Mouse (Mus musculus) spleen, adult 2 months (tissue): ENCODE data around the gene Tnip1. TPM values are rescaled to one million over a fixed set of nuclear protein-coding genes. Genes with fewer than 3 reads are reported as not detected.

Source experiments
- DNase-seq, 2 experiments: peaks; one replicate each; pipeline versions ENCODE4 v3.0.0 to v3.0.0-alpha.2; 2012 to 2021; ENCODE audit warnings: low spot score in 2 of 2, low read depth in 1 of 2
- H3K27ac ChIP-seq: fragments of 200-500 bp; 2 replicates; pipeline ENCODE4 v1.5.1; 2012; ENCODE audit warnings: low read length, inconsistent platforms; ENCODE audit not compliant: insufficient read depth
- H3K27me3 ChIP-seq: fragments of 200-500 bp; 2 replicates; pipeline ENCODE4 v1.6.1; 2012; ENCODE audit warnings: mild to moderate bottlenecking, moderate library complexity, low read length, inconsistent platforms; ENCODE audit not compliant: control insufficient read depth, insufficient read depth
- H3K36me3 ChIP-seq: fragments of 200-500 bp; 2 replicates; pipeline ENCODE4 v1.6.1; 2012; ENCODE audit warnings: mild to moderate bottlenecking, low read length, inconsistent platforms; ENCODE audit not compliant: control insufficient read depth, insufficient read depth
- H3K4me1 ChIP-seq: fragments of 200-500 bp; 2 replicates; pipeline ENCODE4 v1.6.1; 2011; ENCODE audit warnings: inconsistent platforms; ENCODE audit not compliant: control insufficient read depth, insufficient read depth, insufficient read length
- H3K4me3 ChIP-seq: fragments of 200-500 bp; 2 replicates; pipeline ENCODE4 v1.5.1; 2011; ENCODE audit warnings: mild to moderate bottlenecking, inconsistent platforms; ENCODE audit not compliant: insufficient read depth, insufficient read length; ENCODE audit errors: extremely low read depth
- CTCF ChIP-seq: fragments of 200-500 bp; IDR thresholded peaks from 2 replicates; pipeline ENCODE4 v1.5.1; 2011; ENCODE audit warnings: mild to moderate bottlenecking, inconsistent platforms; ENCODE audit not compliant: insufficient read depth, insufficient read length, insufficient replicate concordance; ENCODE audit errors: extremely low read depth
- POLR2A ChIP-seq: fragments of 200-500 bp; IDR thresholded peaks from 2 replicates; pipeline ENCODE4 v1.6.1; 2011; ENCODE audit warnings: low read depth, low read length, inconsistent platforms
- WGBS: fragments of 180-500 bp; shearing (Covaris S2); methylation state at CpG from one replicate; pipeline ENCODE4 v1.1.7; 2018; 5-methylcytosine and 5-hydroxymethylcytosine counted together
- polyA plus RNA-seq: library from polyadenylated mRNA; depleted of rRNA; stranded (reverse); fragments of >200 nt; gene quantifications from 2 replicates; pipeline ENCODE4 v1.2.3, GENCODE M21; 2012

Tnip1 gene
- polyA plus RNA-seq, 1 experiment: 54.6 TPM

- TF ChIP-seq POLR2A: no peak
- TF ChIP-seq CTCF: no peak
- Histone ChIP-seq H3K4me1 (peaks cover 23% of the 10 kb centered on the region), H3K36me3 (peaks cover 2% of the 10 kb centered on the region; the same call in 1 of the 2 replicates), H3K27me3 (no peaks in the 10 kb centered on the region), H3K4me3 (no peak overlapping the region), H3K27ac (peak overlapping the region; percentile 76)
- WGBS: 16% methylated on average over 8 of the region's 8 CpGs
- peak; percentile 45 to 77 for DNase-seq
These were observed 10.9 kb upstream of the Tnip1 start for GRCm38 (mm10) chr11:54973481-54974212.

- Histone ChIP-seq H3K36me3 (peaks cover 2% of the 10 kb centered on the region; the same call in 1 of the 2 replicates), H3K27me3 (no peaks in the 10 kb centered on the region), H3K4me3 (no peak overlapping the region), H3K27ac (peak overlapping the region; percentile 76; the same call in 1 of the 2 replicates), H3K4me1 (peaks cover 23% of the 10 kb centered on the region)
- 39% methylated on average over 6 of the region's 6 CpGs for WGBS
- no peak for TF ChIP-seq POLR2A
- TF ChIP-seq CTCF: no peak
- DNase-seq: no peak
These were observed 10.1 kb upstream of the Tnip1 start for GRCm38 (mm10) chr11:54972789-54973188.

- no peak for TF ChIP-seq POLR2A
- TF ChIP-seq CTCF: no peak
- Histone ChIP-seq H3K4me1 (peaks cover 23% of the 10 kb centered on the region), H3K27ac (peak overlapping the region; percentile 76), H3K36me3 (no peaks in the 10 kb centered on the region), H3K27me3 (no peaks in the 10 kb centered on the region), H3K4me3 (no peak overlapping the region)
- DNase-seq: peak in 1 of 2 experiments; percentile 64
- WGBS: 12% methylated on average over 4 of the region's 4 CpGs
These were observed 9.5 kb upstream of the Tnip1 start for GRCm38 (mm10) chr11:54972049-54972723.

GRCm38 (mm10) chr11:54971365-54972048 is 8.8 kb upstream of the Tnip1 start:
- TF ChIP-seq POLR2A: no peak
- TF ChIP-seq CTCF: no peak
- WGBS: 61% methylated on average over 8 of the region's 8 CpGs
- no peak for DNase-seq
- Histone ChIP-seq H3K27me3 (no peaks in the 10 kb centered on the region), H3K4me1 (peaks cover 23% of the 10 kb centered on the region), H3K4me3 (no peak overlapping the region), H3K27ac (no peak overlapping the region; the same call in 1 of the 2 replicates), H3K36me3 (no peaks in the 10 kb centered on the region)

GRCm38 (mm10) chr11:54965234-54965633 is 2.5 kb upstream of the Tnip1 start:
- DNase-seq: no peak
- WGBS: 75% methylated on average over 6 of the region's 6 CpGs
- Histone ChIP-seq H3K4me1 (peaks cover 20% of the 10 kb centered on the region), H3K36me3 (no peaks in the 10 kb centered on the region), H3K27ac (no peak overlapping the region), H3K27me3 (no peaks in the 10 kb centered on the region), H3K4me3 (no peak overlapping the region)
- no peak for TF ChIP-seq POLR2A
- no peak for TF ChIP-seq CTCF

GRCm38 (mm10) chr11:54961921-54962320 is 796 bp downstream of the Tnip1 start:
- Histone ChIP-seq H3K4me1 (peaks cover 46% of the 10 kb centered on the region), H3K4me3 (peak overlapping the region; percentile 8; the same call in 1 of the 2 replicates)

More at GRCm38 (mm10) chr11:54961921-54962320, 796 bp downstream of the Tnip1 start:
- WGBS: 55% methylated on average over 3 of the region's 3 CpGs
- H3K36me3 ChIP-seq: no peaks in the 10 kb centered on the region
- peak overlapping the region; percentile 21 for H3K27ac ChIP-seq
- no peak for TF ChIP-seq CTCF
- no peak for TF ChIP-seq POLR2A
- H3K27me3 ChIP-seq: no peaks in the 10 kb centered on the region
- no peak for DNase-seq
